7 mouse cellular contexts compared by ENCODE assay signal in the genomic region with DNA sequence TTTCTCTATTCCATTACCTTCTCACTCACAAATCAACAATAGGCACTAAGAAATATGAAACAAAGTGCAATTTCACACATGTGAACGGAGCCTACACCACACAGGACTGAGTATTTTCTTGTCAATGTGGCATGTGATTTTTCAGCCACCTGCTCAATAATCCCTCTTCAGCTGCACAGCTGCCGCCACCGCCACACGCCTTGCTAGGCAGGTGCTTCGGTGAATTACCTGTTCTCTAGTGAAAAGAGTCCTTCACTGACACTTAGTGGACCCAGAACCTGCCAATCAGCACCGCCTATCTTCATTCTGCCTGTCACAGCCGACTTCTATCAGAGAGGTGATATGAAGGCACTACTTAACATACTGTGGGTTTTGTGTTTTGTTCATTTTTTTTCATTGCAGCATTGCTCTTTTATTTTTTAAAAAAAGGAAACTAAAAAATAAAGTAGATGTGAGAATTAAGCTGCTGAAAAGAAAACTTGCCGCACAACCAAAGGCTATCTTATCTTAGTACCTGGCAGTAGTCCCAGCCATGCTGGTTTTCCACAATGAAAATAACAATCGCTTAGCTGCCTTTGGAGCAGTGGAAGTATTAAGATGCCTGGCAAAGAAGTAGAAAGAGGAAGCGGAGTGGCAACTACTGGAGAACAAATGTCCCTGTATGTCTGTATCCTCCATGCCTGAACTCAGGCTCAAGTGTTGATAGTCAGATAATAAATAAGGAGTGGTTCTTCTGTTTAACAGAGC. TPM values are rescaled to one million over a fixed set of nuclear protein-coding genes. Genes with fewer than 3 reads are reported as not detected.
DNase-seq lines count a peak whose midpoint lies in the region; ATAC-seq and TF ChIP-seq lines count a peak whose summit lies in the region.

No protein-coding gene starts in this region.

- TF ChIP-seq POLR2A in olfactory bulb, adult 2 months (IDR thresholded peaks at IDR 0.05; ENCODE audit: insufficient read depth, low read depth, low read length): no peak

- no peak for ATAC-seq in forebrain, embryonic 14.5 days
- ATAC-seq in intestine, embryonic 16.5 days: peak; percentile 19

- H3K9ac ChIP-seq in forebrain, embryonic 14.5 days (ENCODE audit: low read length): no peak overlapping the region
- H3K9ac ChIP-seq in intestine, embryonic 16.5 days (ENCODE audit: low read depth, low read length): peak overlapping the region; percentile 54

- no peak for TF ChIP-seq CTCF in olfactory bulb, adult 2 months (IDR thresholded peaks at IDR 0.05; ENCODE audit: insufficient read depth, low read depth, low read length)

- H3K27ac ChIP-seq in forebrain, embryonic 14.5 days (ENCODE audit: low read depth, low read length): peak overlapping the region; percentile 9; the same call in 1 of the 2 replicates
- peak overlapping the region; percentile 26 for H3K27ac ChIP-seq in intestine, embryonic 16.5 days (ENCODE audit: low read length)
- H3K27ac ChIP-seq in olfactory bulb, adult 2 months (ENCODE audit: insufficient read depth, low read depth, low read length): 0 out of 2 replicates have a peak overlapping the region, but pooled peaks have one; percentile 31

- H3K4me2 ChIP-seq in forebrain, embryonic 14.5 days (ENCODE audit: low read length): peak overlapping the region; percentile 28
- H3K4me2 ChIP-seq in intestine, embryonic 16.5 days (ENCODE audit: low read depth, low read length): peak overlapping the region; percentile 30

- peaks cover 35% of the 10 kb centered on the region for H3K4me1 ChIP-seq in forebrain, embryonic 14.5 days (ENCODE audit: control insufficient read depth, insufficient read depth, low read length)
- peaks cover 31% of the 10 kb centered on the region for H3K4me1 ChIP-seq in intestine, embryonic 16.5 days (ENCODE audit: control insufficient read depth, insufficient read depth, low read length)
- H3K4me1 ChIP-seq in olfactory bulb, adult 2 months (ENCODE audit: control insufficient read depth, insufficient read depth, low read length): peaks cover 13% of the 10 kb centered on the region

- DNase-seq in lung, adult 18-20 months: peak; percentile 33 to 57
- DNase-seq in lung, postnatal 25 days (ENCODE audit: low spot score): no peak
- DNase-seq in forebrain, embryonic 14.5 days (ENCODE audit: low spot score): peak; percentile 46
- DNase-seq in left cerebral cortex, adult 8-10 months (ENCODE audit: low spot score in 2 of 2): no peak
- no peak for DNase-seq in frontal cortex, postnatal 36 days (ENCODE audit: low spot score in 2 of 2)

- no peaks in the 10 kb centered on the region for H3K27me3 ChIP-seq in forebrain, embryonic 14.5 days (replicated peaks; ENCODE audit: control insufficient read depth, insufficient read depth, low read length)
- no peaks in the 10 kb centered on the region for H3K27me3 ChIP-seq in intestine, embryonic 16.5 days (replicated peaks; ENCODE audit: control insufficient read depth, insufficient read depth, low read length)

- H3K4me3 ChIP-seq in forebrain, embryonic 14.5 days (ENCODE audit: low read depth, low read length): peak overlapping the region; percentile 5; the same call in 1 of the 2 replicates
- 0 out of 2 replicates have a peak overlapping the region, but pooled peaks have one; percentile 19 for H3K4me3 ChIP-seq in intestine, embryonic 16.5 days (ENCODE audit: low read length)
- no peak overlapping the region for H3K4me3 ChIP-seq in olfactory bulb, adult 2 months (ENCODE audit: insufficient read depth, low read depth, low read length)

- H3K9me3 ChIP-seq in forebrain, embryonic 14.5 days (replicated peaks; ENCODE audit: control insufficient read depth, low read length): no peaks in the 10 kb centered on the region
- H3K9me3 ChIP-seq in intestine, embryonic 16.5 days (ENCODE audit: control insufficient read depth, low read length): no peaks in the 10 kb centered on the region

- no peaks in the 10 kb centered on the region for H3K36me3 ChIP-seq in forebrain, embryonic 14.5 days (ENCODE audit: control insufficient read depth, insufficient read depth, low read length)
- H3K36me3 ChIP-seq in intestine, embryonic 16.5 days (ENCODE audit: control insufficient read depth, insufficient read depth, low read length): no peaks in the 10 kb centered on the region

- WGBS in forebrain, embryonic 14.5 days: 29% methylated on average over 10 of the region's 10 CpGs
- WGBS in intestine, embryonic 16.5 days: 52% methylated on average over 10 of the region's 10 CpGs
- WGBS in olfactory bulb, adult 2 months: 35% methylated on average over 10 of the region's 10 CpGs

RNA-seq across cellular contexts. Expression of a gene that starts 3.5 kb away (rescaled TPM):
- polyA plus RNA-seq in forebrain, embryonic 14.5 days (2014; fragmentation: Nextera tagmentation; extraction: Ambion mirVana): 7.4 and 8.8 TPM in 2 replicates
- 3.8 and 4.2 TPM in 2 replicates for polyA plus RNA-seq in intestine, embryonic 16.5 days (2015; fragmentation: Nextera tagmentation; extraction: Ambion mirVana)
- polyA plus RNA-seq in olfactory bulb, adult 2 months (2012; ENCODE audit: insufficient read depth, insufficient read length, low replicate concordance, missing spikeins): not detected in 2 replicates
- 10 to 100 TPM; 47.1 to 51.9 (median 49.0) TPM for total RNA-seq in left cerebral cortex, adult 8-10 months (2022)

Comparison
In these comparisons a context has a peak if more than half of its experiments do, and no peak if none do; other contexts are left out.
1. DNase-seq: peak in lung, adult 18-20 months (2 of 2) and forebrain, embryonic 14.5 days (single experiment); none in lung, postnatal 25 days (single experiment), left cerebral cortex, adult 8-10 months (0 of 2) and frontal cortex, postnatal 36 days (0 of 2).
2. Peak in every context shown above with its lines, with median percentiles within 50 percentile points of each other: H3K27ac ChIP-seq.